Mouse (Mus musculus): Measurements from ENCODE around the gene C1ra. TPM values are rescaled to one million over a fixed set of nuclear protein-coding genes. Genes with fewer than 3 reads are reported as not detected.
"Not testable (repeated sequence)": the region's sequence is repeated elsewhere in the genome, so short reads cannot be mapped to it uniquely, and the experiment has no call there.

Gene C1ra
- 3.9 and 4.6 TPM in 2 replicates for polyA plus RNA-seq (2015; fragmentation: Nextera tagmentation; extraction: Ambion mirVana)

GRCm38 (mm10) chr6:124512355-124512836 lies at the start of gene C1ra:
Gene C1ra, plus strand, starts transcription at chr6:124512405.
- no peak for ATAC-seq (ENCODE audit: insufficient number of reproducible peaks, low FRiP score, low TSS enrichment, low read depth)
- peak within 1 kb of the TSS; percentile 42 for H3K4me2 ChIP-seq

GRCm38 (mm10) chr6:124463881-124464291 lies 48.3 kb upstream of the C1ra start:
- H3K27ac ChIP-seq, result no peak overlapping the region
- H3K9ac ChIP-seq, result no peak overlapping the region
- H3K4me2 ChIP-seq, result peak overlapping the region; percentile 76
- no peaks in the 10 kb centered on the region for H3K9me3 ChIP-seq
- peak overlapping the region; percentile 45; the same call in 1 of the 2 replicates for H3K4me3 ChIP-seq
- ATAC-seq (ENCODE audit: insufficient number of reproducible peaks, low FRiP score, low TSS enrichment, low read depth), result no peak
- peaks cover 19% of the 10 kb centered on the region for H3K4me1 ChIP-seq
- 22% methylated on average over 8 of the region's 8 CpGs for WGBS
- H3K36me3 ChIP-seq, result no peaks in the 10 kb centered on the region
- peaks cover 7% of the 10 kb centered on the region; the same call in 1 of the 2 replicates for H3K27me3 ChIP-seq

More at GRCm38 (mm10) chr6:124512355-124512836, at the start of gene C1ra:
- no peak within 1 kb of the TSS for H3K27ac ChIP-seq
- 0 out of 2 replicates have a peak, but pooled peaks cover 3% of the 10 kb centered on the region for H3K4me1 ChIP-seq
- no peaks in the 10 kb centered on the region for H3K27me3 ChIP-seq
- H3K9ac ChIP-seq, result no peak within 1 kb of the TSS
- H3K4me3 ChIP-seq, result peak within 1 kb of the TSS; percentile 22
- no peaks in the 10 kb centered on the region for H3K36me3 ChIP-seq
- 5% methylated on average over 6 of the region's 6 CpGs for WGBS
- no peaks in the 10 kb centered on the region for H3K9me3 ChIP-seq

GRCm38 (mm10) chr6:124464305-124465271 lies 47.6 kb upstream of the C1ra start, which contains the start of gene Clstn3:
Gene Clstn3, minus strand, starts transcription at chr6:124464794.
- 6% methylated on average over 27 of the region's 27 CpGs for WGBS
- Histone ChIP-seq H3K9me3 (no peaks in the 10 kb centered on the region), H3K9ac (peak within 1 kb of the TSS; percentile 21), H3K36me3 (no peaks in the 10 kb centered on the region), H3K4me1 (peaks cover 19% of the 10 kb centered on the region), H3K27me3 (peaks cover 7% of the 10 kb centered on the region; the same call in 1 of the 2 replicates), H3K27ac (no peak within 1 kb of the TSS), H3K4me2 (peak within 1 kb of the TSS; percentile 76), H3K4me3 (peak within 1 kb of the TSS; percentile 45)
- peak; percentile 78 for ATAC-seq (ENCODE audit: insufficient number of reproducible peaks, low FRiP score, low TSS enrichment, low read depth)

- no peak for ATAC-seq (ENCODE audit: insufficient number of reproducible peaks, low FRiP score, low TSS enrichment, low read depth)
- Histone ChIP-seq H3K27ac (no peak overlapping the region), H3K4me2 (peak overlapping the region; percentile 76), H3K9me3 (no peaks in the 10 kb centered on the region), H3K9ac (no peak overlapping the region), H3K36me3 (no peaks in the 10 kb centered on the region), H3K4me3 (peak overlapping the region; percentile 45), H3K27me3 (peaks cover 7% of the 10 kb centered on the region; the same call in 1 of the 2 replicates), H3K4me1 (peaks cover 19% of the 10 kb centered on the region)
- WGBS, result 42% methylated on average over 6 of the region's 6 CpGs
Observed at GRCm38 (mm10) chr6:124465299-124465698, 46.9 kb upstream of the C1ra start.

GRCm38 (mm10) chr6:124465729-124466128 lies 46.5 kb upstream of the C1ra start:
- Histone ChIP-seq H3K4me3 (no peak overlapping the region), H3K36me3 (no peaks in the 10 kb centered on the region), H3K9me3 (no peaks in the 10 kb centered on the region), H3K9ac (no peak overlapping the region), H3K27ac (no peak overlapping the region), H3K27me3 (peaks cover 7% of the 10 kb centered on the region; the same call in 1 of the 2 replicates), H3K4me1 (peaks cover 19% of the 10 kb centered on the region), H3K4me2 (peak overlapping the region; percentile 76; the same call in 1 of the 2 replicates)
- 51% methylated on average over 6 of the region's 6 CpGs for WGBS
- ATAC-seq (ENCODE audit: insufficient number of reproducible peaks, low FRiP score, low TSS enrichment, low read depth), result no peak

GRCm38 (mm10) chr6:124471121-124471520 lies 41.1 kb upstream of the C1ra start:
- WGBS, result 83% methylated on average over 3 of the region's 3 CpGs
- Histone ChIP-seq H3K36me3 (no peaks in the 10 kb centered on the region), H3K4me3 (no peak overlapping the region), H3K4me2 (no peak overlapping the region), H3K9me3 (no peaks in the 10 kb centered on the region), H3K27ac (no peak overlapping the region), H3K4me1 (no peaks in the 10 kb centered on the region), H3K27me3 (no peaks in the 10 kb centered on the region), H3K9ac (no peak overlapping the region)
- no peak for ATAC-seq (ENCODE audit: insufficient number of reproducible peaks, low FRiP score, low TSS enrichment, low read depth)

GRCm38 (mm10) chr6:124471783-124472638 lies 40.2 kb upstream of the C1ra start:
- not testable (repeated sequence) for H3K27ac ChIP-seq; ATAC-seq (ENCODE audit: insufficient number of reproducible peaks, low FRiP score, low TSS enrichment, low read depth); H3K4me2 ChIP-seq; H3K9me3 ChIP-seq; H3K9ac ChIP-seq; H3K4me1 ChIP-seq; H3K4me3 ChIP-seq; H3K36me3 ChIP-seq; H3K27me3 ChIP-seq
- WGBS, result 80% methylated on average over 6 of the region's 6 CpGs

GRCm38 (mm10) chr6:124472801-124473200 lies 39.4 kb upstream of the C1ra start:
- Histone ChIP-seq H3K9ac (no peak overlapping the region), H3K9me3 (no peaks in the 10 kb centered on the region), H3K27ac (no peak overlapping the region), H3K4me2 (no peak overlapping the region), H3K36me3 (no peaks in the 10 kb centered on the region), H3K4me3 (no peak overlapping the region), H3K27me3 (no peaks in the 10 kb centered on the region), H3K4me1 (no peaks in the 10 kb centered on the region)
- ATAC-seq (ENCODE audit: insufficient number of reproducible peaks, low FRiP score, low TSS enrichment, low read depth), result no peak
- 38% methylated on average over 6 of the region's 6 CpGs for WGBS

- Histone ChIP-seq H3K27ac (no peak overlapping the region), H3K9me3 (no peaks in the 10 kb centered on the region), H3K4me3 (no peak overlapping the region), H3K4me1 (no peaks in the 10 kb centered on the region), H3K4me2 (no peak overlapping the region), H3K9ac (no peak overlapping the region), H3K27me3 (no peaks in the 10 kb centered on the region), H3K36me3 (no peaks in the 10 kb centered on the region)
- ATAC-seq (ENCODE audit: insufficient number of reproducible peaks, low FRiP score, low TSS enrichment, low read depth), result no peak
- 78% methylated on average over 11 of the region's 11 CpGs for WGBS
Observed at GRCm38 (mm10) chr6:124474621-124475020, 37.6 kb upstream of the C1ra start.

GRCm38 (mm10) chr6:124475335-124476075 lies 36.7 kb upstream of the C1ra start:
- H3K9me3 ChIP-seq; H3K4me2 ChIP-seq; H3K9ac ChIP-seq; H3K4me1 ChIP-seq; ATAC-seq (ENCODE audit: insufficient number of reproducible peaks, low FRiP score, low TSS enrichment, low read depth); H3K36me3 ChIP-seq; H3K27me3 ChIP-seq; H3K4me3 ChIP-seq; H3K27ac ChIP-seq: not testable (repeated sequence)
- 89% methylated on average over 8 of the region's 11 CpGs for WGBS

- no peak overlapping the region for H3K27ac ChIP-seq
- H3K9ac ChIP-seq, result no peak overlapping the region
- no peak overlapping the region for H3K4me3 ChIP-seq
- H3K4me1 ChIP-seq, result no peaks in the 10 kb centered on the region
- no peak overlapping the region for H3K4me2 ChIP-seq
- no peak for ATAC-seq (ENCODE audit: insufficient number of reproducible peaks, low FRiP score, low TSS enrichment, low read depth)
- H3K9me3 ChIP-seq, result no peaks in the 10 kb centered on the region
- WGBS, result 83% methylated on average over 7 of the region's 7 CpGs
- no peaks in the 10 kb centered on the region for H3K27me3 ChIP-seq
- no peaks in the 10 kb centered on the region for H3K36me3 ChIP-seq
Observed at GRCm38 (mm10) chr6:124476216-124476615, 36.0 kb upstream of the C1ra start.
